Mouse (Mus musculus): Measurements from ENCODE around the gene BC034090. TPM values are rescaled to one million over a fixed set of nuclear protein-coding genes. Genes with fewer than 3 reads are reported as not detected.
"Not testable (repeated sequence)": the region's sequence is repeated elsewhere in the genome, so short reads cannot be mapped to it uniquely, and the experiment has no call there.

BC034090 gene
- polyA plus RNA-seq, 1 experiment from 2014 or later: 6.0 TPM

DNA sequence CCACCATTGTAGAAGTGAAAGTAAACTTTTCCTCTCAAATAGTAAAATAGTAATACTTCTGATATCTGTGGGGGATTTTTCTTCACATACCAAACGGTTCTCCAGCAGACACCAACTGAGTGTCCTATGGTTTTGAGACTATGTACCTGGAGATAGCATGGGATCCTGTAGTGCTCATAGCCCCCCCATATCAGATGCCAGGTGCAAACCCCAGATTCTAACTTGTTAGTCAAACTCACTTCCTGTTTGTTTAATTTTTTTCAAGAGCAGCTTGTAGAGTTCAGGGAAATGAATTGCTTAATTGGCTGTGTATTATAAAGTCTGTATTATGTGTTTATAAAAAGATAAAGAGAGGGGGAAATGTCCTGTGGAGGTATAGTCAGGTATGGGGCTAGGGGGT is 69.8 kb downstream of the BC034090 start:
- Histone ChIP-seq H3K9me3 (no peaks in the 10 kb centered on the region), H3K9ac (no peak overlapping the region), H3K27me3 (no peaks in the 10 kb centered on the region), H3K4me1 (no peaks in the 10 kb centered on the region), H3K27ac (no peak overlapping the region), H3K4me2 (no peak overlapping the region), H3K36me3 (peaks cover 29% of the 10 kb centered on the region), H3K4me3 (no peak overlapping the region)
- WGBS: 82% methylated on average over 1 of the region's 1 CpGs
- ATAC-seq (ENCODE audit: insufficient number of reproducible peaks, low FRiP score, low TSS enrichment, low read depth): no peak

DNA sequence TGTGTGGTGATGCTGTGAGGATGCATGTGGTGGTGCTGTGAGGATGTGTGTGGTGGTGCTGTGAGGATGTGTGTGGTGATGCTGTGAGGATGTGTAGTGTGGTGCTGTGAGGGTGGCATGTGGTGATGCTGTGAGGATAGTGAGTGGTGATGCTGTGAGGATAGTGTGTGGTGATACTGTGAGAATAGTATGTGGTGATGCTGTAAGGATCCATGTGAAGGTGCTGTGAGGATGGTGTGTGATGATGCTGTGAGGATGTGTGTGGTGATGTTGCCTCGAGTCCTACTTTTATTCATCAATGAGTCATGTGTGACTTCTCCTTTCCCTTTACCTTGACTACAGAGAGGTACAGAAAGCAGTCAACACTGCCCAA is 70.6 kb downstream of the BC034090 start:
- not testable (repeated sequence) for H3K27ac ChIP-seq; H3K4me1 ChIP-seq; H3K9me3 ChIP-seq; H3K4me2 ChIP-seq; H3K4me3 ChIP-seq; ATAC-seq (ENCODE audit: insufficient number of reproducible peaks, low FRiP score, low TSS enrichment, low read depth); H3K27me3 ChIP-seq; H3K9ac ChIP-seq
- 75% methylated on average over 1 of the region's 1 CpGs for WGBS
- peaks cover 22% of the 10 kb centered on the region for H3K36me3 ChIP-seq

DNA sequence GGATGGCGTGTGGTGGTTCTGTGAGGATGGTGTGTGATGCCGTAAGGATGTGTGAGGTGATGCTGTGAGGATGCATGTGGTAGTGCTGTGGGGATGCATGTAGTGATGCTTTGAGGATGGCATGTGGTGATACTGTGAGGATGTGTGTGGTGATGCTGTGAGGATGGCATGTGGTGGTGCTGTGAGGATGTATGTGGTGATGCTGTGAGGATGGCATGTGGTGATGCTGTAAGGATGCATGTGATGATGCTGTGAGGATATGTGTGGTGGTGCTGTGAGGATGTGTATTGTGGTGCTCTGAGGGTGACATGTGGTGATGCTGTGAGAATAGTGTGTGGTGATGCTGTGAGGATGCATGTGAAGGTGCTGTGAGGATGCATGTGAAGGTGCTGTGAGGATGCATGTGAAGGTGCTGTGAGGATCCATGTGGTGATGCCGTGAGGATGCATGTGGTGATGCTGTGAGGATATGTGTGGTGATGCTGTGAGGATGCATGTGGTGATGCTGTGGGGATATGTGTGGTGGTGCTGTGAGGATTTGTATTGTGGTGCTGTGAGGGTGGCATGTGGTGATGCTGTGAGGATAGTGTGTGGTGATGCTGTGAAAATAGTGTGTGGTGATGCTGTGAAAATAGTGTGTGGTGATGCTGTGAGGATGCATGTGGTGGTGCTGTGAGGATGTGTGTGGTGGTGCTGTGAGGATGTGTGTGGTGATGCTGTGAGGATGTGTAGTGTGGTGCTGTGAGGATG is 71.2 kb downstream of the BC034090 start:
- no peak overlapping the region for H3K9ac ChIP-seq
- no peak overlapping the region for H3K4me2 ChIP-seq
- H3K4me3 ChIP-seq: no peak overlapping the region
- WGBS: 90% methylated on average over 3 of the region's 3 CpGs
- ATAC-seq (ENCODE audit: insufficient number of reproducible peaks, low FRiP score, low TSS enrichment, low read depth): no peak
- peaks cover 19% of the 10 kb centered on the region for H3K36me3 ChIP-seq
- no peaks in the 10 kb centered on the region for H3K9me3 ChIP-seq
- no peaks in the 10 kb centered on the region for H3K27me3 ChIP-seq
- no peaks in the 10 kb centered on the region for H3K4me1 ChIP-seq
- no peak overlapping the region for H3K27ac ChIP-seq

DNA sequence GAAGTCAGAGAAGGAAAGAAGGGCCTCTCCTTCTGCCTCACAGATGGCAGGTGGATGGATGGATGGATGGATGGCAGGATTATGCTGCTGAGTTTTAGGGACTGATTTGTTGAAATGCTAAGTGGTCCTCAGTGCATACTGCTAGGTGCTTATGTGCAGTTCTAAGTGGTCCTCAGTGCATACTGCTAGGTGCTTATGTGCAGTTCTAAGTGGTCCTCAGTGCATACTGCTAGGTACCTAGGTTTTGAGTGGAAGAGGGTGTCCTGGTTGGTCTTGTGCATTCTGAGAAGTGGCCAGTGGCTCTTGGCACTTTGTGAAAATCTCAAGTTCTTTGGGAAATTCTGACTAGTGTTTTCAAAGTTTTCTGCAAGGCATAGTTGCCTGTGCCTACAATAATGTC is 74.3 kb downstream of the BC034090 start:
- Histone ChIP-seq H3K27me3 (no peaks in the 10 kb centered on the region), H3K9me3 (no peaks in the 10 kb centered on the region), H3K4me1 (no peaks in the 10 kb centered on the region), H3K27ac (no peak overlapping the region), H3K36me3 (0 out of 2 replicates have a peak, but pooled peaks cover 7% of the 10 kb centered on the region), H3K4me2 (no peak overlapping the region), H3K9ac (no peak overlapping the region), H3K4me3 (no peak overlapping the region)
- ATAC-seq (ENCODE audit: insufficient number of reproducible peaks, low FRiP score, low TSS enrichment, low read depth): no peak

DNA sequence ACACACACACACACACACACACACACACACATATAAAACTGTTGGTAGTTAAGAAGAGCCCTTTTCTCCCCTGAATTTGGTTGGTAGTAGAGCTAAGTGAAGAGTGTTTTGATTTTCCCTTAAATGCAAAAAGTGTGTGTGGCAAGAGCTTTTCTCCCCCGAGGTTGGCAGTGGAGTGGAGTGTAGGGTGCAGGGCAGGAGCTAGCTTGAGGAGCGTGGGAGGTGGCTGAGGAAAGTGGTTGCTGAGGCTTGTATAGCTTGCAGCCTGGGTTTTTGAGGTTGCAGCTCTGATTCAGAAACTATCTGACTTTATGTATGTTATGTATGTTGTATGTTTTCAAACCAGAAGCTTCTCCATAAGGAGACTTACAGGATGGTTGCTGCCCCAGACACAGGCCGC is 76.8 kb downstream of the BC034090 start:
- Histone ChIP-seq H3K27me3 (no peaks in the 10 kb centered on the region), H3K9ac (no peak overlapping the region), H3K4me1 (no peaks in the 10 kb centered on the region), H3K36me3 (no peaks in the 10 kb centered on the region), H3K4me3 (no peak overlapping the region), H3K9me3 (no peaks in the 10 kb centered on the region), H3K27ac (no peak overlapping the region), H3K4me2 (no peak overlapping the region)
- WGBS: 81% methylated on average over 3 of the region's 3 CpGs
- ATAC-seq (ENCODE audit: insufficient number of reproducible peaks, low FRiP score, low TSS enrichment, low read depth): no peak

Other genes with a start within 250 kb of the BC034090 start
- 5.5 and 7.1 TPM in 2 replicates for gene Ier5, start 144.8 kb downstream of the BC034090 start, polyA plus RNA-seq (2015; fragmentation: Nextera tagmentation; extraction: Ambion mirVana)
- gene Mr1, start 97.6 kb downstream of the BC034090 start, polyA plus RNA-seq (2015; fragmentation: Nextera tagmentation; extraction: Ambion mirVana): 9.6 and 10.5 TPM in 2 replicates
- 64.2 and 86.1 TPM in 2 replicates for gene Stx6, start 85.7 kb downstream of the BC034090 start, polyA plus RNA-seq (2015; fragmentation: Nextera tagmentation; extraction: Ambion mirVana)
- gene Xpr1, start 173.0 kb upstream of the BC034090 start, polyA plus RNA-seq (2015; fragmentation: Nextera tagmentation; extraction: Ambion mirVana): 7.5 and 7.7 TPM in 2 replicates